9 mouse cellular contexts compared by ENCODE assay signal in the genomic region with DNA sequence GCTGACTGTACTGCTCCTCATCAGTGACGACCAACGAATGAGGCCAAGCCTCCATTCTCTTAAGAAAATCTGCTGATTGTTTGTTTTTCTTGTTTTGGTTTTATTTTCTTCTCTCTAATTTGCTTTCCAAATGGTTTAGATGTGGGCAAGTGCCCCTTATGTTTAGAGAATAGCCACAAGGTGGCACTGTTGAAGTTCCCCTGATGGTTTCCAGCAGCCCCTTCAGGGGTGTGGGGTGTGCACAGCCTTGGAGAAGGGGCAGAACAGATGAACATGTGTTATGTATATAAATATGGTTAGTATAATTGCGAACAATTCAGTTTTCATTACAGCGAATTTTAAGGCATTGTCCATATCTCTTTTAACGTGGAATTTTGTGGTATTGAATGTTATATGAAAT.
A peak's percentile ranks its signal among the peaks of the same experiment; 100 is the strongest.
DNase-seq lines count a peak whose midpoint lies in the region; ATAC-seq and TF ChIP-seq lines count a peak whose summit lies in the region.
"Had no signal": no experiment of that assay in that cellular context is flagged by ENCODE, and none has a peak within 500 bp of the region (broad histone marks: within the 10 kb centered on the region; RNA-seq: fewer than 3 reads in every experiment).

No protein-coding gene starts in this region.

- H3K4me1 ChIP-seq in liver, adult 2 months (ENCODE audit: control insufficient read depth, insufficient read depth, low read length), result 0 out of 2 replicates have a peak, but pooled peaks cover 2% of the 10 kb centered on the region
- H3K4me1 ChIP-seq in liver, embryonic 11.5 days (replicated peaks; ENCODE audit: control insufficient read depth, insufficient read depth, low read length), result peaks cover under 1% of the 10 kb centered on the region; the same call in 1 of the 2 replicates
- peaks cover 6% of the 10 kb centered on the region; the same call in 1 of the 2 replicates for H3K4me1 ChIP-seq in limb, embryonic 14.5 days (ENCODE audit: control insufficient read depth, insufficient read depth, low read length)

- no peak overlapping the region for H3K4me2 ChIP-seq in liver, embryonic 11.5 days
- no peak overlapping the region for H3K4me2 ChIP-seq in limb, embryonic 14.5 days (replicated peaks; ENCODE audit: low read depth, low read length, severe bottlenecking)

- no peaks in the 10 kb centered on the region for H3K27me3 ChIP-seq in liver, adult 2 months (ENCODE audit: control insufficient read depth, insufficient read depth, low read length)
- no peaks in the 10 kb centered on the region for H3K27me3 ChIP-seq in liver, embryonic 11.5 days (replicated peaks; ENCODE audit: control insufficient read depth, insufficient read depth, low read length)
- H3K27me3 ChIP-seq in limb, embryonic 14.5 days (ENCODE audit: control insufficient read depth, insufficient read depth, low read length), result no peaks in the 10 kb centered on the region

- peak; percentile 47 to 64 for DNase-seq in cerebellum, postnatal 14 days
- DNase-seq in cerebellum, adult 11 months, result no peak
- DNase-seq in liver, adult 2 months (ENCODE audit: extremely low read depth, low read depth, low spot score), result no peak
- no peak for DNase-seq in liver, embryonic 11.5 days (ENCODE audit: low spot score)
- peak; percentile 29 for DNase-seq in adipocyte (ENCODE audit: low spot score)
- peak; percentile 72 for DNase-seq in limb, embryonic 14.5 days (ENCODE audit: low spot score)
- DNase-seq in gastrocnemius, postnatal 14 days, result no peak
- DNase-seq in gastrocnemius, postnatal 25 days, result no peak

- ATAC-seq in liver, embryonic 11.5 days (replicated peaks; ENCODE audit: low FRiP score), result no peak
- ATAC-seq in limb, embryonic 14.5 days (ENCODE audit: low FRiP score, low read depth), result 0 out of 2 replicates have a peak, but pooled peaks have one; percentile 60

- H3K4me3 ChIP-seq in liver, adult 2 months (ENCODE audit: insufficient read depth, low read depth, low read length), result no peak overlapping the region
- H3K4me3 ChIP-seq in liver, embryonic 11.5 days (ENCODE audit: low read depth, low read length), result no peak overlapping the region
- H3K4me3 ChIP-seq in limb, embryonic 14.5 days (replicated peaks; ENCODE audit: low read length), result no peak overlapping the region
- H3K4me3 ChIP-seq: myocyte had no signal

- WGBS in liver, adult 2 months, result 84% methylated on average over 5 of the region's 5 CpGs
- 75% methylated on average over 5 of the region's 5 CpGs for WGBS in liver, embryonic 11.5 days
- WGBS in limb, embryonic 14.5 days, result 64% methylated on average over 5 of the region's 5 CpGs

- H3K9me3 ChIP-seq in liver, embryonic 11.5 days (ENCODE audit: control insufficient read depth, low read length), result no peaks in the 10 kb centered on the region
- H3K9me3 ChIP-seq in limb, embryonic 14.5 days (ENCODE audit: control insufficient read depth, low read length), result no peaks in the 10 kb centered on the region

- H3K9ac ChIP-seq in liver, adult 2 months (ENCODE audit: low read depth, low read length), result no peak overlapping the region
- no peak overlapping the region for H3K9ac ChIP-seq in liver, embryonic 11.5 days (ENCODE audit: low read depth, low read length)
- H3K9ac ChIP-seq in limb, embryonic 14.5 days (ENCODE audit: low read depth, low read length, severe bottlenecking), result no peak overlapping the region

- H3K36me3 ChIP-seq in liver, adult 2 months (ENCODE audit: control insufficient read depth, insufficient read depth, low read length), result peaks cover 2% of the 10 kb centered on the region
- peaks cover 5% of the 10 kb centered on the region; the same call in 1 of the 2 replicates for H3K36me3 ChIP-seq in liver, embryonic 11.5 days (ENCODE audit: control insufficient read depth, insufficient read depth, low read length)
- peaks cover 14% of the 10 kb centered on the region for H3K36me3 ChIP-seq in limb, embryonic 14.5 days (ENCODE audit: control insufficient read depth, insufficient read depth, low read length)

- H3K79me2 ChIP-seq in liver, adult 2 months (ENCODE audit: control insufficient read depth, insufficient read depth, low read length), result peaks cover 20% of the 10 kb centered on the region; the same call in 1 of the 2 replicates

- TF ChIP-seq CTCF in liver, adult 2 months (IDR thresholded peaks at IDR 0.05; ENCODE audit: low read depth, low read length), result peak; percentile 43

- intact Hi-C loops in gastrocnemius, postnatal 14 days (cut with DNase I; ENCODE audit: low total_unique reads), result no loop called here

- TF ChIP-seq POLR2A in liver, adult 2 months (IDR thresholded peaks at IDR 0.05; ENCODE audit: extremely low read depth, insufficient read depth, low read length), result no peak
- TF ChIP-seq POLR2A in limb, embryonic 14.5 days (IDR thresholded peaks at IDR 0.05; ENCODE audit: borderline replicate concordance, extremely low read depth, insufficient read depth, insufficient read length), result no peak

- no peak overlapping the region for H3K27ac ChIP-seq in liver, adult 2 months (replicated peaks; ENCODE audit: insufficient read depth, low read depth, low read length)
- H3K27ac ChIP-seq in liver, embryonic 11.5 days (ENCODE audit: low read depth, low read length), result no peak overlapping the region
- no peak overlapping the region for H3K27ac ChIP-seq in limb, embryonic 14.5 days (replicated peaks; ENCODE audit: low read depth, low read length)

Comparison
In these comparisons a context has a peak if more than half of its experiments do, and no peak if none do; other contexts are left out.
1. DNase-seq: peak in cerebellum, postnatal 14 days (2 of 2), adipocyte (single experiment) and limb, embryonic 14.5 days (single experiment); none in cerebellum, adult 11 months (single experiment), liver, adult 2 months (single experiment), liver, embryonic 11.5 days (single experiment), gastrocnemius, postnatal 14 days (single experiment) and gastrocnemius, postnatal 25 days (single experiment).